Mouse (Mus musculus): ENCODE results near the gene Cpeb1. TPM values are rescaled to one million over a fixed set of nuclear protein-coding genes. Genes with fewer than 3 reads are reported as not detected.
A peak's percentile ranks its signal among the peaks of the same experiment; 100 is the strongest.

Cpeb1 gene
- polyA plus RNA-seq, 1 experiment: 1.8 TPM

DNA sequence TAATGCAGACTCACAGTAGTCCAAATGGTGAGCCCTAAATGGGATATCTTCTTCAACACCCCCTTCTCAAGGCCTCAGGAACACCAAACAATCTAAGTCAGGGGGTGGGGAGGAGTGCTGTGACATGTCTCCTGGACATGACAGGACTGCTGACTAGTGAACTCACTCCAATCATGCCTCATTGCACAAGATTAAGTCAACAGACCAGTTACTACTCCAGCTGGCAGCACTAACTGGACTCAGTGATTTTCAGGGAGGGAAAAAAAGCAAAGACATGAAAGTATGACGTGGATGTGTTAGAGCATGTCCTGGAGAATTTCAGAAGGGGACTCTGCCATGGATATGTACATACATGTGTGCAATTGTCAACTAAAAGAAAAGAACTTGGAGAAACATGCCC, 75.9 kb downstream of the Cpeb1 start:
- WGBS: 70% methylated on average over 1 of the region's 1 CpGs
- DNase-seq (ENCODE audit: low read depth, low spot score): no peak

DNA sequence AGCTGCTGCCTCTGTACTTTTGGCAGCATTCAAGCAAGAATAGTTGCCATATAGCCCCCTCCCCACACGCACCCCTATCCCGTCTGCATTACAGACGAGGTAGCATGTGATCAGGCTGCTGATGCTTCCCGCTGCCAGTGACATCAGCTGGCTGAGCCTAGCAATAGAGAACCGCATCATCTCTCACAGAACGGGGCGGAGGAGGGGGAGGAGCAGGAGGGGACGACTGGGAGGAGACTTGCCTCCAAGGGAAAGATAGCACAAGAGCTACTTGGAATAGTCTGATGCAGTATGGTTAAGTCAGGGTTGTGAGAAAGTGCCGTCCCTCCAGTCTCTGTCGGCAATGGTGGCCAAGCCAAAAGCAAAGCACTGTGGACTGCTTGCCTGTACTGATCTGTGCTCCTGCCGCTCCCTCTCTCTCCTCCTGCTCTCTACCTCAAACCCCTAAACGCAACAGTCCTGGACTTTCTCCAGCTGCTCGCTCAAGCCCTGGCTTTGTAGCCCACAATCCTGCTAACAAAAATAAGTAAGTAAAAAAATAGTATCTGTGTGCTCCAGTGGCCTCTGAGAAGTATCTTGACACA, 82.8 kb downstream of the Cpeb1 start:
- WGBS: 9% methylated on average over 13 of the region's 13 CpGs
- DNase-seq (ENCODE audit: low read depth, low spot score): no peak

DNA sequence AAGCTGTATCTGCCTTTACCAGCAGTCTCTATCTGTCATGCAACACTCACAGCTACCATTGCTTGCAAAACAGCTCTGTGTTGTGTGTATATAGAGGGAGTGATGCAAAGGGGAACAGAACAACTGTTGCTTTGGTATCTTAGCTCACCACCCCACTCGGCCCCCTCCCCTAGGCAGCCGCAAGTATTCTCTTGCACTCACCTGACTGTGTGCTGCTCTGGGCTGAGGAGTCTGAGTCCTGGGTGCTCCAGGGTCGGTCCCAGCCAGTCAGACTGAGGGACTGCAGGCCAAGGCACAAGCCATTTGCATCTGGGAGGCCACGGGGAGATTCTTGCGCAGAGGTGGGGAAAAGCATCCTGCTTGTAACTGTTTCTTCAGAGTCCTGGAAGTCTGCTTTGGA, 83.5 kb downstream of the Cpeb1 start:
- no peak for DNase-seq (ENCODE audit: low read depth, low spot score)
- WGBS: 30% methylated on average over 5 of the region's 5 CpGs

- no peak for DNase-seq (ENCODE audit: low read depth, low spot score)
- 50% methylated on average over 3 of the region's 3 CpGs for WGBS
Observed at GRCm38 (mm10) chr7:81369724-81370123, 85.5 kb downstream of the Cpeb1 start.

- DNase-seq (ENCODE audit: low read depth, low spot score): no peak
- WGBS: 57% methylated on average over 3 of the region's 3 CpGs
Observed at GRCm38 (mm10) chr7:81367946-81368345, 87.3 kb downstream of the Cpeb1 start.

DNA sequence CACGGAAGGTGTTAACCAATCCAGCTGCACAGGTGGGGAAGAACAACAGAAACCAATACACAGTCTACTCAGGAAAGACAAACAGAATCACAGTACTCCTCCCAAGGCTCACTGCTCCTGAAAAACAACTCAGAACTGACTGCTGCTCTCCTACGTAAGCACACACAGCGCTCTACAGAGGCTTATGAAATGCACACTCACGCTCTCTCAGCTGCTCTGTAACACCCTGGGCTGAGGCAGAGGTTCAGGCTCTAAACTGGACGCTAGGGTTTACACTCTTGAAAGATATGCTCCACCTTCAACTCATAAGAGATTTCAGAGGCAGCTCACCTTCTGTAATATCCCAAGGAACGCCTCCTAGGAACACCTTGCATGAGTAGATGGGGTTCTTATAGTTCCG, 98.3 kb downstream of the Cpeb1 start:
- WGBS: 50% methylated on average over 7 of the region's 7 CpGs
- DNase-seq (ENCODE audit: low read depth, low spot score): no peak

GRCm38 (mm10) chr7:81356360-81356759, 98.9 kb downstream of the Cpeb1 start:
- 86% methylated on average over 1 of the region's 1 CpGs for WGBS
- no peak for DNase-seq (ENCODE audit: low read depth, low spot score)

DNA sequence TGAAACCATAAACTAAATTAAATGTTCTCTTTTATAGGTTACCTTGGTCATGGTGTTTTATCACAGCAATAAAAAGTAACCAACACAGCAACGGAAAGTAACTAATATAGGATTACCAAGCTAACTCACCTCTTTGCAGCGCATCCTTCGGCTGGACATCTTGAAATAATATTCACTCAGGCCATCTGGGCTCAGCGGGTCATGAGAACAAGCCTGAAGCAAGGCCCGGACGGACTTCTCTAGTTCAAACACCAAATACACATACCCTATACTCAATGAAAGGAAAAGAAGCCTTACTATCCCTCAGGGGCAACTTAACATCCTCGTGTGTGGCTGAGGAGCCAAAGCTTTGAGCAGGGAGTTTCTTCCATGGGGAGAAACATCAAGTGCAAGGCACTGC, 99.5 kb downstream of the Cpeb1 start:
- 64% methylated on average over 7 of the region's 7 CpGs for WGBS
- DNase-seq (ENCODE audit: low read depth, low spot score): no peak

DNA sequence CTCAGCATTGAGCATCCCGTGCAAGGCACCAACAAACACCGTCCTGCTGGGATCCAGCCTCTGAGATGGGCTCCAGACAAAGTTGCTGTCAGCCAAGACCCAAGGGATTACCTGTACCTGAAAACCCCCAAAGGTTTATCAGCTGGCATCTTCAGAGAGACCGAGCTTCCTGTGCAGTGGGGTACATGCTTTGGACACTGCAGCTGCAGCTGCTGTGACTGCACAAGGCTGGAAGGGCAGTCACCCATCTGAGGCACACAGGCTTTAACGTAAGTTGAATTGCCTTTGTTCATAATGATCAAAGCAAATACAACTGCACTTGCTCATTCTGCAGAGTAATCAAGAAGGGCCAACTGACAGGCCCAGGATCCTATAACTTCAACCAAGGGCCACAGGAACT, 103.4 kb downstream of the Cpeb1 start:
- DNase-seq (ENCODE audit: low read depth, low spot score): no peak
- 68% methylated on average over 4 of the region's 4 CpGs for WGBS

GRCm38 (mm10) chr7:81348206-81348605, 107.1 kb downstream of the Cpeb1 start:
- DNase-seq (ENCODE audit: low read depth, low spot score): no peak
- WGBS: 78% methylated on average over 7 of the region's 7 CpGs

- DNase-seq (ENCODE audit: low read depth, low spot score): no peak
- 62% methylated on average over 15 of the region's 15 CpGs for WGBS
Observed at GRCm38 (mm10) chr7:81345447-81346170, 109.7 kb downstream of the Cpeb1 start.

DNA sequence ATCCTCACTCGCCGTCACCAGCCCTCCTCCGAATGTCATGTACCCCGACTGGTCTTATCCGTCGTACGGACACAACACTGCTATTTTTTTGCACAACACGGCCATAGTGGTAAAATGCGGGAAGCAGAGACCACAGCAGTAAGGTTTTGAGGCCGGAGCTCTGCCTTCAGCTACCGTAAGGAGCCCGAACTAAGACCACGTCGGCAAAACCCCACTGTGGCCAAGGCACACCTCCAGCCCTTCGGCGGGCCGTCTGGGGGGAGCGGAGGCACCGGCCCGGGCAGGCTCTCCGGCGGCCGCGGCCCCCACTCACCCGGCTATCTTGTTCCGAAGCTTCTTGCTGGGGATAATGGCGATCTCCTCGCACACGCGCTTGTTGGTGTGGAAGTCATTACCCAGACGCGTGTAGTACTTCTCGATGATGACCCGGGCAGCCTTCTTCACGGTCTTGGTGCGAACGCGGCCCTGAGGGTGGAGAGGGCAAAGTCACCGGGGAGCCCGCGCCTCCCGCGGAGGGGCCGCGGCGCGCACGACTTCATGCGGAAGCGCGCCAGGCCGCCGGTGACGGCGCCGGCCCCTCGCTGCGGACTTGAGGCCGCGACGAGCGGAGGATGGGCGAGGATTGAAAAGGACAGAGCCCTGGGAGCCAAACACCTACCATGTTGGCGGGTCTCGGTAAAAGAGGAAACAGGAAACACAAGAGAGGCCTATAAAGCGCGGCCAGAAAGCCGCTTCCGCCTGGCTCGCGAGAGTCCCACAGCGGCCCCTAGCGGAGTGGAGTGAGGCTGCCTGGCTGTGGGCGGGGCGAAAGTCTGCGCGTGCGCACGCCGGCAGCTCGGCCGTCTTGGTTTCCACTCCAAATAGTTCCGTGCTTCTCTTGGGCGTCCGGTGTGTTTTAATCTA, 110.5 kb downstream of the Cpeb1 start, which contains the start of gene Rps17:
TSS of gene Rps17 (minus strand) at position 711 of the 903 bp plus-strand sequence.
- WGBS: under 1% methylated on average over 85 of the region's 85 CpGs
- peak; percentile 68 for DNase-seq (ENCODE audit: low read depth, low spot score)

- DNase-seq (ENCODE audit: low read depth, low spot score): no peak
- WGBS: 2% methylated on average over 10 of the region's 10 CpGs
Observed at GRCm38 (mm10) chr7:81343831-81344230, 111.4 kb downstream of the Cpeb1 start.

DNA sequence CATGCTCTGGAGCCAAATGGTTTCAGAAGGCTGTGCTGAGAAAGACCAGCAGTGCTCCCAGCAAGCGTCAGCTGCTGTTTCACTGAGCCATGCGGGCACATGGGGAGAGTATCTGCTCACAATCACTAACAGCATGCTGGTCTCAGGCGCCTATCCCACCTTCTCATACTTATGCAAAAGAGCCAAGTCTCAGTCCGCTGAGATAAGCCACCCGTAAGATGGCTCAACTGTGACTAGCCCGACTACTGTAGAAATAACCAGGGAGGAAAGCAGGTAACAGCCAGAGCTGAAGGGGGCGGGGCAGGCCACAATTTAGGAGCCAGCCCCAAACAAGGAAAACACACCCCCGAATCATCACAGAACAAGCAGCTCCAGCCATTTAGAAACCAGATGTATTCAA, 111.9 kb downstream of the Cpeb1 start:
- DNase-seq (ENCODE audit: low read depth, low spot score): no peak
- WGBS: 16% methylated on average over 8 of the region's 8 CpGs

DNA sequence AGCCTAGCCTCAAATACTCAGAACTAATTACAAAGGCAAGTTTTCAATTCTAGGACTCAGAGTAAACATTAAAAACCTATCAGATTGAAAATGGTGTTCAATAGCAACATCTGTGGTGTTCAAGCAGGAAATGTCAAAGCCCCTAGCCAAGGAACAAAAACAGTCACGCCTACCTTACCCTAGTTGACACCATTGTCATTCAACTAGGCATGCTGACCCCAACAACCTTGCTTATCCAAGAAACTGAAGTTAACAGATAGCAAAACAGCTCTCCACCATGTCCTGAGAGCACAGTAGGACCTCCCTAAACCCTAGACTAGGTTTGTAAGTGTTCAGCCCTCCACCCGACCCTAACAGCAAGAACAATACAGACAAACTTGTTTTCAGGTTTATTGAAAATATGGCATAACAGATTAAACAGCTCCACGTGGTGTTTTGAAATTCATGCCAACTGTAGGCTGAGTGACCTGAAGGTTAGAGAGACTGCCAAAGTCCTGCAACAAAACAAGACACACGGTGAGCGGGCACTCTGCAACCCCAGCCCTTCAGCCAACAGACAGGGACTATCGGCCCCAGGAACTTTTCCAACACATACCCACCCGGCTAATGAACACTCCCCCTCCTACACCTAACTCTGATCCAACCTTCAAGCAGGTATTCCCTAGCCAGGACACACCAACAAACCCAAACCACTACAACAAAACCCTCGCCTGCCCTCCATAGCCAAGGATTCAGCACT, 112.7 kb downstream of the Cpeb1 start:
- 41% methylated on average over 8 of the region's 8 CpGs for WGBS
- DNase-seq (ENCODE audit: low read depth, low spot score): no peak

GRCm38 (mm10) chr7:81341563-81341962, 113.7 kb downstream of the Cpeb1 start:
- WGBS: 40% methylated on average over 3 of the region's 3 CpGs
- DNase-seq (ENCODE audit: low read depth, low spot score): no peak

GRCm38 (mm10) chr7:81339783-81340182, 115.5 kb downstream of the Cpeb1 start:
- 44% methylated on average over 4 of the region's 4 CpGs for WGBS
- peak; percentile 50 for DNase-seq (ENCODE audit: low read depth, low spot score)

DNA sequence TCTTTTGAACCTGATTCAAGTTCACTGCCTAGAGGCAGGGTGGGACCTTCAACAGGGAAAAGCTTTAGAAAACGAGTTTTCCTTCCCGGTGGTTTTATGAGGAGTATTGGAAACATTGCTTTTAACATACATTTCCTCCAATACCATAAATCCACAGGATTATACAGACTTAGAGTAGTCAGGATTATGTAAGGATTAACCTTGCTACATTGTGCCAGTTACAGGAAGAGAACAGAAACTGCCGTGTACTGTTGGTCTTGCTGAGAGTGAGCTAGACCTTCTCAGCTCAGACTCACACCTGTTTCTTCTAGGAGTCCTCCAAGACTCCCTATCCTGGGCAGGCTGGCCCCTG, 116.8 kb downstream of the Cpeb1 start:
- DNase-seq (ENCODE audit: low read depth, low spot score): no peak
- 49% methylated on average over 3 of the region's 3 CpGs for WGBS

DNA sequence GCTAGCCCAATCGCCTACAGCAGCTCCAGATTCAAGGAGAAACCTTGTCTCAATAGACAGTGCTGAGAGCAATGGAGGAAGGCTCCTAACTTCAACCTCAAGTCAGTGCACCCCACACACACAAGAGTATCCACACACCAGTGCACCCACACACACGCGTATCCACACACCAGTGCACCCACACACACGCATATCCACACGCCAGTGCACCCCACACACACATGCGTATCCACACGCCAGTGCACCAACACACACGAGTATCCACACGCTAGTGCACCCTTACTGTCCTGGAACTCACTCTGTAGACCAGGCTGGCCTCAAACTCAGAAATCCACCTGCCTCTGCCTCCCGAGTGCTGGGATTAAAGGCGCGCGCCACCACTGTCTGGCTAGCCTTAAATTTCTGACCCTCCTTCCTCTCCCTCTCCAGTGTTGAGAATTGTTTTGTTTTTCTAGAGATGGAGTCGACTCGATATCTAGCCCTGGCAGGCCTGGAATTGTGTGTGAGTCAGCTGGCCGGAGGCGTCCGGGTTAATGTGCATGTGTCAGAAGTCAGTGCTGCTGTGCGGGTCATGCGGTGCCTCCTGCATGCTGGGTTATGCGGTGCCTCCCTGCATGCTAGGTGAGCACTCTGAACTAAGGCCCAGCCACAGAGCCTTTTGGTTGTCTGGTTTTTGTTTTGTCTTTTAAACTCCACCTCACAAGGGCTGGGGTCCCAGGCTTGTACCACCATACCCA, 117.3 kb downstream of the Cpeb1 start:
- 91% methylated on average over 21 of the region's 21 CpGs for WGBS
- no peak for DNase-seq (ENCODE audit: low read depth, low spot score)
